Comparison of ENCODE assay signal across 10 mouse cellular contexts in the genomic region with DNA sequence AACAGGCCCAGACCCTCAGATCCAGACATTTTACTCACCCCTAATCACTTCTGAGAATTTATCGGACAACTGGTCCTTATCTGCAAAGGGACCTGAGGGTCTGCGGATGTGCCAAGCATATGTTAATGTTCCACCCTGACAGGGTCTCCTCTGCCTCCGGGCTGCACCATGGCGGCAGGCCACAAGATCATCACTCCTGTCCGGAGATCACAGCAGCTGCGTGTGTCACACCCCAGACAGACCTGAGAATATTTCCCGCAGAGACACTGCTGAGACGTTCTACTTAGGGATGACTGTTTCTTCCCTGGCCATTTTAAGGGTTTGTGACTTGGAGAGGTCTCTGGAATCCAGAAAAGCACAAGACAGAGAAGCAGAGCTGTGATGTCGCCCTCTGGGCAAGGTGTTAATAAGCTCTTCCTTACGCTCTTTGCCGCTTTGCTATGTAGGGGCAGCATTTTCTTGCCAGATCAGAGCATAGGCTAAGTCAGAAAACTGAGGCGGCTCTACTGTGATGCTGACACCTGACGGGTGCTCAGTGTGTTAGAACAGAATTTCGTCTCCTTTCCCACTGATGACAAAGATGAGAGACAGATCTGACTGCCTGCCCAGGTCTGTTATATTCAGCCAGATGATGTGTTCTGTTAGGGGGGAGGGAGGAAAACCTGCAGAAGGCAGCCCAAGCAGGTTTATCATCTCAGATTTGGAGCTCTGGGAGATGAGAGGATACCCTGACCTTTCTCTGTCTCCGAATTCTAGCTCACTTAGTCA.
A peak's percentile ranks its signal among the peaks of the same experiment; 100 is the strongest.
DNase-seq lines count a peak whose midpoint lies in the region; ATAC-seq and TF ChIP-seq lines count a peak whose summit lies in the region.
"Had no signal": no experiment of that assay in that cellular context is flagged by ENCODE, and none has a peak within 500 bp of the region (broad histone marks: within the 10 kb centered on the region; RNA-seq: fewer than 3 reads in every experiment).

No protein-coding gene starts in this region.

- no peaks in the 10 kb centered on the region for H3K36me3 ChIP-seq in midbrain, embryonic 16.5 days (ENCODE audit: control insufficient read depth, insufficient read depth, low read length)
- H3K36me3 ChIP-seq: hindbrain, embryonic 15.5 days had no signal

- H3K4me3 ChIP-seq in layer of hippocampus, adult 2 months = peak overlapping the region; percentile 34
- no peak overlapping the region for H3K4me3 ChIP-seq in bone marrow macrophage, adult 2 months (ENCODE audit: insufficient read depth, low read length)
- H3K4me3 ChIP-seq in embryonic fibroblast, embryonic 13.5 days (ENCODE audit: insufficient read depth, low read length) = no peak overlapping the region
- H3K4me3 ChIP-seq in midbrain, embryonic 16.5 days (ENCODE audit: low read depth, low read length) = no peak overlapping the region
- H3K4me3 ChIP-seq: hindbrain, embryonic 15.5 days had no signal

- H3K4me2 ChIP-seq in midbrain, embryonic 16.5 days (ENCODE audit: low read length) = no peak overlapping the region
- H3K4me2 ChIP-seq: hindbrain, embryonic 15.5 days had no signal

- H3K9me3 ChIP-seq in midbrain, embryonic 16.5 days (replicated peaks; ENCODE audit: control insufficient read depth, low read length, poor library complexity, severe bottlenecking) = 0 out of 2 replicates have a peak, but pooled peaks cover 2% of the 10 kb centered on the region
- H3K9me3 ChIP-seq: hindbrain, embryonic 15.5 days had no signal

- peaks cover 50% of the 10 kb centered on the region for H3K4me1 ChIP-seq in bone marrow macrophage, adult 2 months (ENCODE audit: control insufficient read depth, insufficient read depth, low read length)
- peaks cover 9% of the 10 kb centered on the region; the same call in 1 of the 2 replicates for H3K4me1 ChIP-seq in embryonic fibroblast, embryonic 13.5 days (ENCODE audit: control insufficient read depth, insufficient read depth, low read length)
- H3K4me1 ChIP-seq in midbrain, embryonic 16.5 days (ENCODE audit: control insufficient read depth, insufficient read depth, low read length) = peaks cover 26% of the 10 kb centered on the region

- no peak for ATAC-seq in midbrain, embryonic 16.5 days
- ATAC-seq in CD4-positive, CD25-positive, alpha-beta regulatory T cell, adult 4 months = no peak

- no peak for DNase-seq in layer of hippocampus, adult 2 months (ENCODE audit: low spot score in 2 of 2)
- DNase-seq in layer of hippocampus, adult 9-10 months (ENCODE audit: low spot score) = no peak
- no peak for DNase-seq in urinary bladder, adult 2 months (ENCODE audit: low spot score)
- DNase-seq: cerebellum, adult 9-11 months had no signal

- TF ChIP-seq CTCF in layer of hippocampus, adult 2 months (conservative IDR thresholded peaks at IDR 0.05) = no peak
- TF ChIP-seq CTCF in bone marrow macrophage, adult 2 months (IDR thresholded peaks at IDR 0.05; ENCODE audit: low read depth, low read length) = no peak
- TF ChIP-seq CTCF in embryonic fibroblast, embryonic 13.5 days (IDR thresholded peaks at IDR 0.05; ENCODE audit: borderline replicate concordance, insufficient read depth, low read length) = no peak

- H3K9ac ChIP-seq in midbrain, embryonic 16.5 days (ENCODE audit: low read depth, low read length) = no peak overlapping the region
- H3K9ac ChIP-seq: hindbrain, embryonic 15.5 days; liver, embryonic 14.5 days had no signal

- H3K27me3 ChIP-seq in midbrain, embryonic 16.5 days (ENCODE audit: control insufficient read depth, insufficient read depth, low read depth, low read length) = no peaks in the 10 kb centered on the region
- H3K27me3 ChIP-seq: hindbrain, embryonic 15.5 days had no signal

- no peak for TF ChIP-seq POLR2A in bone marrow macrophage, adult 2 months (IDR thresholded peaks at IDR 0.05; ENCODE audit: borderline replicate concordance, low read depth, low read length)
- no peak for TF ChIP-seq POLR2A in embryonic fibroblast, embryonic 13.5 days (IDR thresholded peaks at IDR 0.05; ENCODE audit: low read depth, low read length)

- 67% methylated on average over 15 of the region's 15 CpGs for WGBS in midbrain, embryonic 16.5 days

- peak overlapping the region; percentile 97 for H3K27ac ChIP-seq in layer of hippocampus, adult 2 months
- H3K27ac ChIP-seq in bone marrow macrophage, adult 2 months (ENCODE audit: insufficient read depth, low read depth, low read length) = peak overlapping the region; percentile 97
- H3K27ac ChIP-seq in embryonic fibroblast, embryonic 13.5 days (ENCODE audit: insufficient read depth, low read length) = peak overlapping the region; percentile 6; the same call in 1 of the 2 replicates
- peak overlapping the region; percentile 56 for H3K27ac ChIP-seq in midbrain, embryonic 16.5 days (ENCODE audit: low read length)
- H3K27ac ChIP-seq: liver, embryonic 14.5 days had no signal

Comparison
In these comparisons a context has a peak if more than half of its experiments do, and no peak if none do; other contexts are left out.
1. H3K27ac ChIP-seq: peak in every context shown above with its lines; median percentile 97 in layer of hippocampus, adult 2 months; 97 in bone marrow macrophage, adult 2 months; 56 in midbrain, embryonic 16.5 days; 6 in embryonic fibroblast, embryonic 13.5 days.